Mouse (Mus musculus) G1E (cell line): ENCODE data around the gene Baz2b.

Experiments
- CTCF ChIP-seq: IDR thresholded peaks from 2 replicates; pipeline ENCODE4 v1.5.1; 2012; ENCODE audit warnings: low read depth, low read length, inconsistent platforms, mixed read lengths
- POLR2AphosphoS5 ChIP-seq: IDR thresholded peaks from 2 replicates; pipeline ENCODE4 v1.6.1; 2012; ENCODE audit warnings: low read depth, low read length, inconsistent platforms; ENCODE audit not compliant: insufficient replicate concordance
- TAL1 ChIP-seq: conservative IDR thresholded peaks from 2 replicates; pipeline ENCODE4 v1.6.1; 2012; ENCODE audit warnings: low read depth, low read length, inconsistent platforms, mixed read lengths

DNA sequence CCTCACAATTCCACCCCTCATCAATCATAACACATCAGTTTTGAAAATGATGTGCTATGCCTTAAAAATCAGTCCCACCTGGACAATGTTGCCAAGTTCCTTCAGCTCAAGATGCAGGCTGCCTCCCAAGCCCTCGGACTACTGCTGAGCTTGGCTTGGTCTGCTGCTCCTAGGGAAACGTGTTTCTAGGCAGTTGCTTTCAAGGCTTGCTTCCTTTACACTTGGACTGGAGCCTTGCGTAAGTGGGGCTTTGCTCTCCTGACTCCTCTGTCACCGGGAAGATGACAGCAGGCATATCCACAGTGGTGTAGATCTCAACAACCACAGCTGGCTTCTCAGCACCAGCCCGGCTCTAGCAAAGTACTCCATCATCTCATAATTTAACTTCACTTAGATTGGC, 138.7 kb downstream of the Baz2b start:
- no peak for TF ChIP-seq POLR2AphosphoS5
- no peak for TF ChIP-seq CTCF
- TF ChIP-seq TAL1: no peak
